In genomic region chr8:34727699-34728098, GRCm38 (mm10) we compare ENCODE assay signal across 27 mouse cellular contexts.
DNase-seq lines count a peak whose midpoint lies in the region; ATAC-seq and TF ChIP-seq lines count a peak whose summit lies in the region.
"Had no signal": no experiment of that assay in that cellular context is flagged by ENCODE, and none has a peak within 500 bp of the region (broad histone marks: within the 10 kb centered on the region; RNA-seq: fewer than 3 reads in every experiment).

No protein-coding gene starts in this region.

- no peak for ATAC-seq in liver, embryonic 12.5 days
- ATAC-seq: forebrain, embryonic 14.5 days; hindbrain, postnatal 0 days; inflammation-experienced regulatory T-cells, adult 6 months; intestine, embryonic 16.5 days had no signal

- peaks cover 19% of the 10 kb centered on the region for H3K4me1 ChIP-seq in heart, embryonic 10.5 days
- peaks cover 9 to 24% of the 10 kb centered on the region in 2 experiments for H3K4me1 ChIP-seq in ES-E14 (ENCODE audit: control insufficient read depth in 2 of 2, insufficient read depth in 2 of 2, low read length in 2 of 2, poor library complexity in 1 of 2)
- H3K4me1 ChIP-seq in liver, embryonic 12.5 days: peaks cover 4% of the 10 kb centered on the region; the same call in 1 of the 2 replicates
- H3K4me1 ChIP-seq: embryonic facial prominence, embryonic 12.5 days; embryonic facial prominence, embryonic 15.5 days had no signal

- peak; percentile 67 for DNase-seq in heart, embryonic 10.5 days (ENCODE audit: low spot score)
- DNase-seq in heart, postnatal 10 days: no peak
- DNase-seq in ES-E14 (ENCODE audit: low read depth, low spot score) (peak; percentile 71), ZHBTc4 (ENCODE audit: low read depth, low spot score) (peak; percentile 87)
- no peak for DNase-seq in right cerebral cortex, postnatal 36 days (ENCODE audit: low spot score in 2 of 2)
- DNase-seq: adrenal gland, adult 2 months; adrenal gland, postnatal 14 days; B cell, adult 2 months; cerebellum, adult 11 months; cerebellum, adult 2 months; cerebellum, adult 9-11 months; cerebellum, postnatal 25 days; gastrocnemius, postnatal 25 days; heart, adult 2 months; heart, postnatal 14 days; heart, postnatal 4 days; kidney, adult 18-20 months had no signal

- H3K9me3 ChIP-seq in heart, embryonic 10.5 days: no peaks in the 10 kb centered on the region
- H3K9me3 ChIP-seq in ES-E14 (ENCODE audit: control insufficient read depth, insufficient read depth, low read depth, low read length): no peaks in the 10 kb centered on the region
- no peaks in the 10 kb centered on the region for H3K9me3 ChIP-seq in liver, embryonic 12.5 days (replicated peaks)
- H3K9me3 ChIP-seq: embryonic facial prominence, embryonic 12.5 days; embryonic facial prominence, embryonic 15.5 days; heart, embryonic 12.5 days; heart, embryonic 15.5 days had no signal

- 79% methylated on average over 8 of the region's 8 CpGs for WGBS in heart, embryonic 10.5 days
- WGBS in liver, embryonic 12.5 days (ENCODE audit: insufficient replicate concordance): 64% methylated on average over 8 of the region's 8 CpGs

- no peaks in the 10 kb centered on the region for H3K36me3 ChIP-seq in heart, embryonic 10.5 days
- H3K36me3 ChIP-seq in ES-E14 (ENCODE audit: control insufficient read depth, insufficient read depth, low read length, poor library complexity, severe bottlenecking): no peaks in the 10 kb centered on the region
- H3K36me3 ChIP-seq in liver, embryonic 12.5 days: no peaks in the 10 kb centered on the region
- H3K36me3 ChIP-seq: embryonic facial prominence, embryonic 12.5 days; embryonic facial prominence, embryonic 15.5 days; heart, embryonic 12.5 days; heart, embryonic 15.5 days had no signal

- no peak overlapping the region for H3K4me2 ChIP-seq in liver, embryonic 12.5 days
- H3K4me2 ChIP-seq: embryonic facial prominence, embryonic 12.5 days; embryonic facial prominence, embryonic 15.5 days; heart, embryonic 12.5 days; heart, embryonic 15.5 days; hindbrain, embryonic 14.5 days had no signal

- no peak overlapping the region for H3K4me3 ChIP-seq in heart, embryonic 10.5 days
- H3K4me3 ChIP-seq in ES-E14 (ENCODE audit: insufficient read depth in 1 of 2, low read depth in 1 of 2, low read length in 2 of 2, poor library complexity in 1 of 2, severe bottlenecking in 1 of 2): no peak overlapping the region
- H3K4me3 ChIP-seq in liver, embryonic 12.5 days: no peak overlapping the region
- H3K4me3 ChIP-seq: embryonic facial prominence, embryonic 12.5 days; embryonic facial prominence, embryonic 15.5 days; heart, adult 2 months; heart, embryonic 12.5 days; heart, embryonic 15.5 days had no signal

- in situ Hi-C loops in ES-E14 (cut with MboI; ENCODE audit: low sequenced_read_pairs in 2 of 2, unreplicated experiment in 2 of 2): no loop called here

- H3K27ac ChIP-seq in heart, embryonic 10.5 days: no peak overlapping the region
- H3K27ac ChIP-seq in ES-E14 (ENCODE audit: insufficient read depth, low read depth, low read length, poor library complexity, severe bottlenecking): no peak overlapping the region
- H3K27ac ChIP-seq in liver, embryonic 12.5 days: no peak overlapping the region
- H3K27ac ChIP-seq: embryonic facial prominence, embryonic 12.5 days; embryonic facial prominence, embryonic 15.5 days; heart, adult 2 months; heart, embryonic 15.5 days; hindbrain, embryonic 14.5 days; hindbrain, postnatal 0 days had no signal

- intact Hi-C loops in heart, postnatal 10 days (cut with DNase I): no loop called here

- peaks cover 6% of the 10 kb centered on the region; the same call in 1 of the 2 replicates for H3K27me3 ChIP-seq in heart, embryonic 10.5 days (ENCODE audit: insufficient read depth, poor library complexity, severe bottlenecking)
- H3K27me3 ChIP-seq in liver, embryonic 12.5 days (replicated peaks): peaks cover 19% of the 10 kb centered on the region
- H3K27me3 ChIP-seq: embryonic facial prominence, embryonic 12.5 days; embryonic facial prominence, embryonic 15.5 days had no signal

- no peak overlapping the region for H3K9ac ChIP-seq in ES-E14 (ENCODE audit: insufficient read depth, low read depth, low read length, poor library complexity, severe bottlenecking)
- no peak overlapping the region for H3K9ac ChIP-seq in liver, embryonic 12.5 days
- H3K9ac ChIP-seq: embryonic facial prominence, embryonic 12.5 days; embryonic facial prominence, embryonic 15.5 days; heart, embryonic 12.5 days; heart, embryonic 15.5 days; hindbrain, embryonic 14.5 days had no signal

TF ChIP-seq in ES-E14, 5 proteins besides CTCF, POLR2A, EP300 and RAD21:
- 0 out of 2 replicates have a peak, but pooled peaks have one; percentile 42 for TF ChIP-seq CHD2 (IDR thresholded peaks at IDR 0.05; ENCODE audit: low read depth, low read length)
- no peak for TF ChIP-seq ZC3H11A (IDR thresholded peaks at IDR 0.05; ENCODE audit: borderline replicate concordance, low read depth, low read length)

Comparison
In these comparisons a context has a peak if more than half of its experiments do, and no peak if none do; other contexts are left out.
1. DNase-seq: peak in heart, embryonic 10.5 days (single experiment), ES-E14 (single experiment) and ZHBTc4 (single experiment); none in heart, postnatal 10 days (0 of 2) and right cerebral cortex, postnatal 36 days (0 of 2).